Mouse (Mus musculus): Measurements from ENCODE around the gene Capzb.

- TF ChIP-seq EP300 (IDR thresholded peaks at IDR 0.05; ENCODE audit: low read depth in 1 of 2, low read length in 2 of 2) (no peak), CTCF (IDR thresholded peaks at IDR 0.05 in 2 of 3, conservative IDR thresholded peaks at IDR 0.05 in 1 of 3; ENCODE audit: control insufficient read depth in 1 of 3, insufficient read depth in 1 of 3, low read depth in 2 of 3, low read length in 3 of 3, poor library complexity in 1 of 3, severe bottlenecking in 1 of 3) (no peak), GATA1 (IDR thresholded peaks at IDR 0.05; ENCODE audit: low read depth, low read length) (no peak), POLR2A (IDR thresholded peaks at IDR 0.05; ENCODE audit: control insufficient read depth in 1 of 2, insufficient read depth in 1 of 2, low read depth in 1 of 2, low read length in 2 of 2, poor library complexity in 1 of 2) (no peak), ZMIZ1 (IDR thresholded peaks at IDR 0.05; ENCODE audit: low read depth, low read length) (no peak)
Measured at GRCm38 (mm10) chr4:139256146-139256545, 63.4 kb downstream of the Capzb start.
